Mouse (Mus musculus): ENCODE measurements around the gene Hcfc1. TPM values are rescaled to one million over a fixed set of nuclear protein-coding genes. Genes with fewer than 3 reads are reported as not detected.
A peak's percentile ranks its signal among the peaks of the same experiment; 100 is the strongest.

Hcfc1 gene
- polyA plus RNA-seq, 1 experiment from 2014 or later: 60.2 TPM

DNA sequence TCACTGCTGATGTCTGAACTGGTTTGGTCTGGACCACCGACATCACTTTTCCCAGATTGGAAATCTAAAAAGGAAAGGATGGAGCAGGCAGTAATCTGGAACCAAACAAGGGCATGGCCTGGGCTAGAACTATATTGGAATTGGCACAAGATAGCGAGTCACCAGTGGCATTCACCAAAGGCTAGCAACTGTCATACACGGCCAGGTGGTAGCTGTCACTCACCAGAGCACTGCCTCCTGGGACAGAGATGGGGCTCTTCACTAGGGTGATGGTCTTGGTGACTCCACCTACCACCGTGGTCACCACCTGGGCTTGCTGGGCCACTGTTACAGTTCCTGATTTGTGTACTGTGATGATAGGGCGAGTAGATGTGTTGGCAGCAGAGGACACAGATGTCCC lies 13.6 kb downstream of the Hcfc1 start:
- no peak overlapping the region for H3K4me3 ChIP-seq (ENCODE audit: low read depth, low read length)
- H3K9ac ChIP-seq (ENCODE audit: low read depth, low read length): no peak overlapping the region
- 87% methylated on average over 5 of the region's 5 CpGs for WGBS
- DNase-seq (ENCODE audit: low spot score) (no peak), ATAC-seq (ENCODE audit: low read depth) (no peak)
- H3K9me3 ChIP-seq (ENCODE audit: control insufficient read depth, low read length): no peaks in the 10 kb centered on the region
- H3K36me3 ChIP-seq (ENCODE audit: control insufficient read depth, insufficient read depth, low read length): peaks cover 94% of the 10 kb centered on the region
- H3K4me1 ChIP-seq (ENCODE audit: control insufficient read depth, insufficient read depth, low read length): no peaks in the 10 kb centered on the region
- H3K27ac ChIP-seq (replicated peaks; ENCODE audit: low read depth, low read length): no peak overlapping the region
- no peak overlapping the region for H3K4me2 ChIP-seq (ENCODE audit: low read depth, low read length)
- no peaks in the 10 kb centered on the region for H3K27me3 ChIP-seq (replicated peaks; ENCODE audit: control insufficient read depth, insufficient read depth, low read length)

DNA sequence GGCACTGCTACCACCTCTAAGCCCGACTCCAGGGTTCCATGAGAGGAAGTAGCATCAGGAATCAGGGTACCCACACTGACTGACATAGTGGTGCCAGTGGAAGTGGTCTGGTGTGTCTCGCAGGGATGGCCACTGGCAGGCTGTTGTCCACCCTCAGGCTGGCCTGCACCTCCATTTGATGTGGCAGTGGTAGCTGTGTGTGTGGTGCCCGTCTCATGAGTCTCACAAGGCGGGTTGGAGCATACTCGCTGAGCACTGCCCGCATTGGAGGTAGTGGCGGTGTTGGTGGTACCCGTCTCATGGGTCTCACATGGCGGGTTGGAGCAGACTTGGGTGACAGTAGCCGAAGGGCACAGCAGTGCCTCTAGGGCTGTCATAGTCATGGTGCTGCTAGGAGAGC lies 16.8 kb downstream of the Hcfc1 start:
- H3K36me3 ChIP-seq (ENCODE audit: control insufficient read depth, insufficient read depth, low read length): peaks cover 96% of the 10 kb centered on the region
- H3K4me2 ChIP-seq (ENCODE audit: low read depth, low read length): no peak overlapping the region
- no peak for ATAC-seq (ENCODE audit: low read depth)
- no peak overlapping the region for H3K9ac ChIP-seq (ENCODE audit: low read depth, low read length)
- H3K4me3 ChIP-seq (ENCODE audit: low read depth, low read length): no peak overlapping the region
- H3K9me3 ChIP-seq (ENCODE audit: control insufficient read depth, low read length): no peaks in the 10 kb centered on the region
- WGBS: 91% methylated on average over 10 of the region's 10 CpGs
- H3K4me1 ChIP-seq (ENCODE audit: control insufficient read depth, insufficient read depth, low read length): no peaks in the 10 kb centered on the region
- no peak for DNase-seq (ENCODE audit: low spot score)
- H3K27ac ChIP-seq (replicated peaks; ENCODE audit: low read depth, low read length): no peak overlapping the region
- H3K27me3 ChIP-seq (replicated peaks; ENCODE audit: control insufficient read depth, insufficient read depth, low read length): no peaks in the 10 kb centered on the region

DNA sequence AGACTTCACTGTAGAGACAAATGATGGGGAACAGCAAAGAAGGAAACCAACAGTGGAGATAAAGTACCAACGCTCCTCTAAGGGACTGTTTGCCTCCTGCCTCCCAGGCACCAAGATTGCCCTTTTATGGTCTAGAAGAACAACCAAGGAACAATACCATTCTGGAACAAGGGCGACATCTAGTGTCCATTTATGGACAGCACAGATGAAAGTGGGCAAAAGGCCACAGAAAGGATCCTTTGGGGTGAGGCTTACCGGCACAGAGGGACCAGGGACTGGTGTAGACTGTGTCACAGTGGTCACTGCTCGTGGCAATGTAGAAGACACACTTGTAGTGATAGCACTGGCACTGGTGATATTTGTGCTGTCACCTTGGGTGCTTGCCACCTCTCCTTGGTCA lies 17.5 kb downstream of the Hcfc1 start:
- H3K4me3 ChIP-seq (ENCODE audit: low read depth, low read length): no peak overlapping the region
- no peaks in the 10 kb centered on the region for H3K4me1 ChIP-seq (ENCODE audit: control insufficient read depth, insufficient read depth, low read length)
- no peak overlapping the region for H3K9ac ChIP-seq (ENCODE audit: low read depth, low read length)
- no peaks in the 10 kb centered on the region for H3K27me3 ChIP-seq (replicated peaks; ENCODE audit: control insufficient read depth, insufficient read depth, low read length)
- H3K4me2 ChIP-seq (ENCODE audit: low read depth, low read length): no peak overlapping the region
- H3K36me3 ChIP-seq (ENCODE audit: control insufficient read depth, insufficient read depth, low read length): peaks cover 94% of the 10 kb centered on the region
- DNase-seq (ENCODE audit: low spot score) (peak; percentile 55), ATAC-seq (ENCODE audit: low read depth) (peak; percentile 35; the same call in 1 of the 2 replicates)
- H3K27ac ChIP-seq (replicated peaks; ENCODE audit: low read depth, low read length): no peak overlapping the region
- 24% methylated on average over 4 of the region's 4 CpGs for WGBS
- no peaks in the 10 kb centered on the region for H3K9me3 ChIP-seq (ENCODE audit: control insufficient read depth, low read length)

DNA sequence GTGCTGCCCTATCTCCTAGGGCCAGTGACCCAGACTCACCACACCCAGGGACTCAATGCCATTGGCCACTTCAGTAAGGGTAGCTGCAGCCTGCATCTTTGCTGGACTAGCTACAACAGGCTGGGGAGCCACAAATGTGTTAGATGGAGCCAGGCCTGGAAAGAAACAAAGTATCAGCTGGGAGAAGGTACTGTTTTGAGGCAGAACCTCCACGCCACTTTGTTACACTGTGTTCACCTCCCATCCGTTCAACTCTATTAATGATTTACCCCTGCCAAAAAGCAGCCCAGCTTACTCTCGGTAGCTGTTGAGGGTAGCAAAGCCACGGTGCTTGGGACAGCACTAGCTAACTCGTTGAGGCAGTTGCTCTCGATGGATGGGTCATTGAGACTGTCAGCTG lies 19.3 kb downstream of the Hcfc1 start:
- Histone ChIP-seq H3K27ac (replicated peaks; ENCODE audit: low read depth, low read length) (no peak overlapping the region), H3K36me3 (ENCODE audit: control insufficient read depth, insufficient read depth, low read length) (peaks cover 87% of the 10 kb centered on the region), H3K4me3 (ENCODE audit: low read depth, low read length) (no peak overlapping the region), H3K27me3 (replicated peaks; ENCODE audit: control insufficient read depth, insufficient read depth, low read length) (no peaks in the 10 kb centered on the region), H3K4me2 (ENCODE audit: low read depth, low read length) (no peak overlapping the region), H3K9ac (ENCODE audit: low read depth, low read length) (no peak overlapping the region), H3K4me1 (ENCODE audit: control insufficient read depth, insufficient read depth, low read length) (no peaks in the 10 kb centered on the region), H3K9me3 (ENCODE audit: control insufficient read depth, low read length) (no peaks in the 10 kb centered on the region)
- DNase-seq (ENCODE audit: low spot score) (no peak), ATAC-seq (ENCODE audit: low read depth) (no peak)
- WGBS: 97% methylated on average over 6 of the region's 6 CpGs

DNA sequence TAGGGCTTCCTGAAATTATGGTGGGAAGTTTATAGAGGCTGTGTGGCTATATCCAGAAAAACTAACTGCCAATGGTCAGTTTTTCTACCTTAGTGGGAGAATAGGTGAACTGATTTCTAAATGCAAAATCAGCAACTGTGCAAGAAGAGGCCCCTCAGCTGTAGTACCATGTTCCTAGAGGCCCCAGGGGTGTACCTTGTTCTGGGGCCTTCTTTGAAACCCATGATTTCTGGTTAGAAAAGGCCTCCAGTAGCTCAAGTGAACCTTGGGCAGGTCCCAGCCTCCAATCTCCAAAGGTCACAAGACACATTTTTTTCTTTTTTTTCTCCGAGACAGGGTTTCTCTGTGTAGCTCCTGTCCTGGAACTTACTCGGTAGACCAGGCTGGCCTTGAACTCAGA lies 23.9 kb downstream of the Hcfc1 start:
- H3K36me3 ChIP-seq (ENCODE audit: control insufficient read depth, insufficient read depth, low read length): peaks cover 49% of the 10 kb centered on the region
- DNase-seq (ENCODE audit: low spot score): no peak
- no peak overlapping the region for H3K9ac ChIP-seq (ENCODE audit: low read depth, low read length)
- ATAC-seq (ENCODE audit: low read depth): no peak
- H3K4me2 ChIP-seq (ENCODE audit: low read depth, low read length): no peak overlapping the region
- H3K9me3 ChIP-seq (ENCODE audit: control insufficient read depth, low read length): no peaks in the 10 kb centered on the region
- no peaks in the 10 kb centered on the region for H3K4me1 ChIP-seq (ENCODE audit: control insufficient read depth, insufficient read depth, low read length)
- WGBS: 84% methylated on average over 2 of the region's 2 CpGs
- H3K27me3 ChIP-seq (replicated peaks; ENCODE audit: control insufficient read depth, insufficient read depth, low read length): no peaks in the 10 kb centered on the region
- no peak overlapping the region for H3K27ac ChIP-seq (replicated peaks; ENCODE audit: low read depth, low read length)
- no peak overlapping the region for H3K4me3 ChIP-seq (ENCODE audit: low read depth, low read length)

DNA sequence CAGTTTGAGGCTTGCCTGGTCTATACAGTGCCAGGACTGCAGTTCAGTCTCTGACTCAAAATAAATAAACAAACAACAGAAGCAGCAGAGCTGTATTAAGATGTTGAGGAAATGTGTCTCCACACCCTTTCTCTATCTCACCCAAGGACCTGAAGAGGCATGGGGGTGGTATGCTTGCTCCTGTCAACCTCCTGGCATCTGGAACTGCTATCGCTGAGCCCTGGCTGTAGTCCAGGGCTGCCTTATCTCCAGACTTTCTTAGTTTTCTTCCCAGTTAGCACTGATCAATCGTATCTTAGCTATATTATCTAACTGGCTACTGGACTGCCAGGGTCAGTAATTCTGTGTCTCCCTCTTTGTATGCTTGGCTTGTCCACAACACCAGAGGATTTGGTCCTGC lies 24.3 kb downstream of the Hcfc1 start:
- Histone ChIP-seq H3K4me3 (ENCODE audit: low read depth, low read length) (no peak overlapping the region), H3K27me3 (replicated peaks; ENCODE audit: control insufficient read depth, insufficient read depth, low read length) (no peaks in the 10 kb centered on the region), H3K9ac (ENCODE audit: low read depth, low read length) (no peak overlapping the region), H3K4me2 (ENCODE audit: low read depth, low read length) (no peak overlapping the region), H3K27ac (replicated peaks; ENCODE audit: low read depth, low read length) (no peak overlapping the region), H3K36me3 (ENCODE audit: control insufficient read depth, insufficient read depth, low read length) (peaks cover 45% of the 10 kb centered on the region), H3K9me3 (ENCODE audit: control insufficient read depth, low read length) (no peaks in the 10 kb centered on the region), H3K4me1 (ENCODE audit: control insufficient read depth, insufficient read depth, low read length) (no peaks in the 10 kb centered on the region)
- no peak for ATAC-seq (ENCODE audit: low read depth)
- 85% methylated on average over 2 of the region's 2 CpGs for WGBS
- DNase-seq (ENCODE audit: low spot score): no peak

DNA sequence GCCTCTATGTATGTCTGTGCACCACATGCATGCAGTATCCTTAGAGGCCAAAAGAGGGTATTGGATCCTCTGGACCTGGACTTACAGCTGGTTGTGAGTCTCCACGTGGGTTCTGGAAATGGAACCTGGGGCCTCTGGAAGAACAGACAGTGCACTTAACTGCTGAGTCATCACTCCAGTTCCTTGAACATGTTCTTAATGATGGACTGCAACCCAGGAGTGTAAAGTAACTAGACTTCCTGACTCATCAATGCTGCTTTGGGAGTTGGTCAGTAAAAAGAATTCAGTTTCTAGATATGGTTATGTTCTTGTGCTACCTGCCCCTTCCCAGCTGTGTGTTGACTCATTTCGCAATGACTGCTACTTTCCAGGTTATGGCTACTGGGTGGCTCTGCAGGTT lies 34.3 kb downstream of the Hcfc1 start:
- WGBS: 83% methylated on average over 2 of the region's 2 CpGs
- DNase-seq (ENCODE audit: low spot score): no peak
- H3K36me3 ChIP-seq (ENCODE audit: control insufficient read depth, insufficient read depth, low read length): no peaks in the 10 kb centered on the region

DNA sequence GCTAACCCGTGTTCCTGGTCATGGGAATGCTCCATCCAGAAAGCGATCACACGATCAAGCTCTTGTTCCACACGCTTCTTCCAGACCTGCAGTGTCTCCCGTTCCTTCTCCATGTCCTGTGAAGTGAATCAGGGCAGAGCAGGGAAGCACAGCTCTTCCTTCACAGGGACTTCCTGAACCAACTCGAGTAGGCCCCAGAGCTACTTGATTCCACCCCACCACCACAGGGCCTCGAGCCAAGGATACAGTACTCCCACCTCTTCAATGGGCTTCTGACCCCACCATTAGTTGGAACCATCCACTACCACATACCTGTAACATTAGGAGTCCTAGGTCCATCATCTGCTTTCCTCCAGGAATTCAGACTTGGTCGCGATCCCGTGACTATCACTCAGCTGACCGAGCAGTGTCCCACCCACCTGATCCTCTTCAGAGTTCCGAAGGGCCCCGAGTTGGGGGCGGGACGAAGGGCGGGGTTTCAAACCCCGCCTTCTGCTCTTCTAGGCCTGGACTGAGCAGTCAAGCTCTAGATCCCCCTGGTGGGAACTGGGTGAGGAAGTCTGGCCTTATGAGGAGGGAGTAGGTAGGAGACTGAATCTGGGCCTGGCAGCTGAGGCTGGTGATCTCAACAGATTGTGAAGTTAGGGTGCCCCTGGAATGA lies 35.6 kb downstream of the Hcfc1 start, which contains the start of gene Renbp:
TSS of gene Renbp (minus strand) at position 449 of the 661 bp plus-strand sequence.
- no peaks in the 10 kb centered on the region for H3K27me3 ChIP-seq (replicated peaks; ENCODE audit: control insufficient read depth, insufficient read depth, low read length)
- no peaks in the 10 kb centered on the region for H3K4me1 ChIP-seq (ENCODE audit: control insufficient read depth, insufficient read depth, low read length)
- ATAC-seq (ENCODE audit: low read depth) (peak; percentile 96), DNase-seq (ENCODE audit: low spot score) (peak; percentile 86)
- H3K9me3 ChIP-seq (ENCODE audit: control insufficient read depth, low read length): no peaks in the 10 kb centered on the region
- H3K36me3 ChIP-seq (ENCODE audit: control insufficient read depth, insufficient read depth, low read length): no peaks in the 10 kb centered on the region
- peak within 1 kb of the TSS; percentile 40 for H3K4me2 ChIP-seq (ENCODE audit: low read depth, low read length)
- 43% methylated on average over 17 of the region's 17 CpGs for WGBS
- no peak within 1 kb of the TSS for H3K9ac ChIP-seq (ENCODE audit: low read depth, low read length)
- peak within 1 kb of the TSS; percentile 32 for H3K4me3 ChIP-seq (ENCODE audit: low read depth, low read length)
- no peak within 1 kb of the TSS for H3K27ac ChIP-seq (replicated peaks; ENCODE audit: low read depth, low read length)

More for the DNA sequence above, 34.3 kb downstream of the Hcfc1 start:
- H3K4me2 ChIP-seq (ENCODE audit: low read depth, low read length): no peak overlapping the region
- H3K9ac ChIP-seq (ENCODE audit: low read depth, low read length): no peak overlapping the region
- ATAC-seq (ENCODE audit: low read depth): no peak
- H3K27me3 ChIP-seq (replicated peaks; ENCODE audit: control insufficient read depth, insufficient read depth, low read length): no peaks in the 10 kb centered on the region
- no peak overlapping the region for H3K4me3 ChIP-seq (ENCODE audit: low read depth, low read length)
- H3K9me3 ChIP-seq (ENCODE audit: control insufficient read depth, low read length): no peaks in the 10 kb centered on the region
- no peak overlapping the region for H3K27ac ChIP-seq (replicated peaks; ENCODE audit: low read depth, low read length)
- H3K4me1 ChIP-seq (ENCODE audit: control insufficient read depth, insufficient read depth, low read length): no peaks in the 10 kb centered on the region

DNA sequence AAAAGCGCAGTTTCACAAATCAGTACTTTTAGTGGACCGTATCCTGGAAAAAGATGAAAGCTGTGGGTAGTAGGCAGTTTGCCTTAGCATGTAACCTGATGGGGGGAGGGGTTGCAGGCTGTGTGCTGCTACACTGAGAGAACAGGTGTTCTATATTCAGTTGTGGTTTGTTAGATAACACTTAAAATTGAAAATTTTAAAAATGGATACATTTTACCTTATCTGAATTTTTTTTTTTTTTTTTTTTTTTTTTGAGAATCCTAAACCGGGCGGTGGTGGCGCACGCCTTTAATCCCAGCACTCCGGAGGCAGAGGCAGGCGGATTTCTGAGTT lies 43.6 kb downstream of the Hcfc1 start:
- H3K4me3 ChIP-seq (ENCODE audit: low read depth, low read length): peak overlapping the region; percentile 59
- peak; percentile 10 for DNase-seq (ENCODE audit: low spot score)
- no peaks in the 10 kb centered on the region for H3K27me3 ChIP-seq (replicated peaks; ENCODE audit: control insufficient read depth, insufficient read depth, low read length)
- H3K9ac ChIP-seq (ENCODE audit: low read depth, low read length): peak overlapping the region; percentile 73
- no peak for ATAC-seq (ENCODE audit: low read depth)
- H3K27ac ChIP-seq (replicated peaks; ENCODE audit: low read depth, low read length): no peak overlapping the region
- peak overlapping the region; percentile 68 for H3K4me2 ChIP-seq (ENCODE audit: low read depth, low read length)
- H3K36me3 ChIP-seq (ENCODE audit: control insufficient read depth, insufficient read depth, low read length): peaks cover 15% of the 10 kb centered on the region; the same call in 1 of the 2 replicates
- no peaks in the 10 kb centered on the region for H3K9me3 ChIP-seq (ENCODE audit: control insufficient read depth, low read length)
- H3K4me1 ChIP-seq (ENCODE audit: control insufficient read depth, insufficient read depth, low read length): no peaks in the 10 kb centered on the region
- 76% methylated on average over 8 of the region's 8 CpGs for WGBS
